ENCODE assay signal across 15 mouse cellular contexts in the genomic region with DNA sequence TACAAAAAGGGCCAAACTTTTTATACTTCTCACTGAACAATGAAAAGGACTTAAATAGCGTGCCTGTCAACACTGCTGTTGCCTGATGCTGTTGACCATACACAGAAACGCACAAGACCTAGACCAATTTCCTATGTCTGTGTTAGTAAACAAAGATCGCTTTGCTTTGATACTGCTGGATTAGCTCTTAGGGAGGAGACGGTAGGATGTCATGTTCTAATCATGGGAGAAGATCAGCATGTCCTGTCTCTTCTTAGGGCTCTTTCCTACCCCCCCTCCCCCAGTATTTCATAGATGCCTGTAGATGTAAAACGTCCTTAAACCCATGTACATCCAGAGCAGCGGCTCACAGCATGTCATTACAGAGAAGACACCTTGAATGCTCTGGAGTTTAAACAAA.
"Had no signal": no experiment of that assay in that cellular context is flagged by ENCODE, and none has a peak within 500 bp of the region (broad histone marks: within the 10 kb centered on the region; RNA-seq: fewer than 3 reads in every experiment).

No protein-coding gene starts in this region.

- H3K36me3 ChIP-seq: neural tube, embryonic 15.5 days; stomach, embryonic 15.5 days had no signal

- H3K27me3 ChIP-seq: neural tube, embryonic 15.5 days; stomach, embryonic 15.5 days had no signal

- H3K4me1 ChIP-seq: neural tube, embryonic 15.5 days; stomach, embryonic 15.5 days had no signal

- H3K9ac ChIP-seq: neural tube, embryonic 15.5 days; stomach, embryonic 15.5 days had no signal

- H3K9me3 ChIP-seq: neural tube, embryonic 15.5 days; stomach, embryonic 15.5 days had no signal

- H3K4me3 ChIP-seq: neural tube, embryonic 15.5 days; stomach, embryonic 15.5 days had no signal

- H3K27ac ChIP-seq: neural tube, embryonic 15.5 days; stomach, embryonic 15.5 days; stomach, postnatal 0 days had no signal

- DNase-seq: retina, postnatal 1 day; right cerebral cortex, adult 18-20 months; right cerebral cortex, postnatal 14 days; right cerebral cortex, postnatal 25 days; right cerebral cortex, postnatal 4 days; spleen, adult 18-20 months; thymus, adult 18-20 months; thymus, adult 2 months; thymus, postnatal 14 days; thymus, postnatal 25 days; thymus, postnatal 36 days; thymus, postnatal 4 days had no signal

- H3K4me2 ChIP-seq: neural tube, embryonic 15.5 days; stomach, embryonic 15.5 days had no signal
